In genomic region chr3:96332631-96333395, GRCm38 (mm10) we compare ENCODE assay signal across 2 mouse cellular contexts.
TF ChIP-seq lines count a peak whose summit lies in the region.

No protein-coding gene starts in this region.

TF ChIP-seq in MEL, 35 proteins besides CTCF, POLR2A, EP300 and RAD21 (continued from another document):
- TF ChIP-seq ZC3H11A (IDR thresholded peaks at IDR 0.05; ENCODE audit: low read depth, low read length) (no peak), POLR2AphosphoS2 (IDR thresholded peaks at IDR 0.05; ENCODE audit: low read length) (no peak), GABPA (IDR thresholded peaks at IDR 0.05; ENCODE audit: low read depth, low read length) (no peak), MAFK (IDR thresholded peaks at IDR 0.05; ENCODE audit: borderline replicate concordance, low read depth, low read length) (no peak), NRF1 (IDR thresholded peaks at IDR 0.05; ENCODE audit: insufficient read depth, low read depth, low read length, poor library complexity, severe bottlenecking) (no peak), ZKSCAN1 (IDR thresholded peaks at IDR 0.05; ENCODE audit: low read depth, low read length) (no peak), ZMIZ1 (IDR thresholded peaks at IDR 0.05; ENCODE audit: low read depth, low read length) (no peak), UBTF (IDR thresholded peaks at IDR 0.05; ENCODE audit: borderline replicate concordance, insufficient read depth, low read depth, low read length) (no peak), NELFE (IDR thresholded peaks at IDR 0.05; ENCODE audit: low read depth, low read length) (no peak)

TF ChIP-seq in myocyte, 11 proteins besides CTCF, POLR2A, EP300 and RAD21 (continued from another document):
- TF ChIP-seq POLR2AphosphoS2 (IDR thresholded peaks at IDR 0.05; ENCODE audit: insufficient read length, low read depth) (no peak), MYOD1 (IDR thresholded peaks at IDR 0.05; ENCODE audit: control insufficient read depth in 1 of 3, insufficient read length in 2 of 3, low read depth in 2 of 3) (no peak), MYOG (IDR thresholded peaks at IDR 0.05; ENCODE audit: control insufficient read depth in 1 of 3, insufficient read depth in 1 of 3, insufficient read length in 2 of 3, low read depth in 2 of 3) (no peak)
